Mouse (Mus musculus) testis, adult 2 months (tissue): ENCODE data around the gene Prkn. TPM values are rescaled to one million over a fixed set of nuclear protein-coding genes. Genes with fewer than 3 reads are reported as not detected.

ENCODE experiments used
- H3K27ac ChIP-seq: fragments of 200-500 bp; 2 replicates; pipeline ENCODE4 v1.5.1; 2012; ENCODE audit warnings: low read depth, low read length; ENCODE audit not compliant: control insufficient read depth, insufficient read depth
- H3K27me3 ChIP-seq: fragments of 200-500 bp; 2 replicates; pipeline ENCODE4 v1.6.1; 2012; ENCODE audit warnings: mild to moderate bottlenecking, low read length, moderate library complexity; ENCODE audit not compliant: control insufficient read depth, insufficient read depth
- H3K36me3 ChIP-seq: fragments of 200-500 bp; 2 replicates; pipeline ENCODE4 v1.6.1; 2012; ENCODE audit warnings: mild to moderate bottlenecking, low read length; ENCODE audit not compliant: control insufficient read depth, insufficient read depth
- H3K4me1 ChIP-seq: fragments of 200-500 bp; 2 replicates; pipeline ENCODE4 v1.6.1; 2012; ENCODE audit warnings: low read length; ENCODE audit not compliant: control insufficient read depth, insufficient read depth
- H3K4me3 ChIP-seq: fragments of 200-500 bp; 2 replicates; pipeline ENCODE4 v1.5.1; 2012; ENCODE audit warnings: low read depth, mild to moderate bottlenecking, low read length, moderate library complexity, mixed read lengths; ENCODE audit not compliant: control insufficient read depth
- CTCF ChIP-seq: fragments of 200-500 bp; IDR thresholded peaks from 2 replicates; pipeline ENCODE4 v1.5.1; 2012; ENCODE audit warnings: low read depth, mild to moderate bottlenecking, inconsistent platforms, low read length, moderate library complexity; ENCODE audit not compliant: control insufficient read depth, insufficient read depth, insufficient replicate concordance
- POLR2A ChIP-seq: fragments of 200-500 bp; IDR thresholded peaks from 2 replicates; pipeline ENCODE4 v1.6.1; 2012; ENCODE audit warnings: low read depth, mild to moderate bottlenecking, inconsistent platforms, low read length, moderate library complexity; ENCODE audit not compliant: control insufficient read depth
- polyA plus RNA-seq: library from polyadenylated mRNA; depleted of rRNA; stranded (reverse); fragments of >200 nt; gene quantifications from 2 replicates; pipeline ENCODE4 v1.2.3, GENCODE M21; 2012

Gene Prkn
- polyA plus RNA-seq, 1 experiment = 13.2 TPM

GRCm38 (mm10) chr17:11284246-11284645 is 444.1 kb downstream of the Prkn start:
- TF ChIP-seq POLR2A = no peak
- TF ChIP-seq CTCF = no peak
- Histone ChIP-seq H3K36me3 (no peaks in the 10 kb centered on the region), H3K27ac (no peak overlapping the region), H3K4me3 (no peak overlapping the region), H3K4me1 (no peaks in the 10 kb centered on the region), H3K27me3 (no peaks in the 10 kb centered on the region)

- Histone ChIP-seq H3K4me3 (no peak overlapping the region), H3K27me3 (no peaks in the 10 kb centered on the region), H3K36me3 (no peaks in the 10 kb centered on the region), H3K27ac (no peak overlapping the region), H3K4me1 (no peaks in the 10 kb centered on the region)
- TF ChIP-seq POLR2A = no peak
- no peak for TF ChIP-seq CTCF
Observed at GRCm38 (mm10) chr17:11290183-11290582, 450.0 kb downstream of the Prkn start.

GRCm38 (mm10) chr17:11303116-11303515 is 462.9 kb downstream of the Prkn start:
- H3K4me3 ChIP-seq = no peak overlapping the region
- H3K36me3 ChIP-seq = no peaks in the 10 kb centered on the region
- no peak overlapping the region for H3K27ac ChIP-seq
- H3K4me1 ChIP-seq = no peaks in the 10 kb centered on the region
- no peaks in the 10 kb centered on the region for H3K27me3 ChIP-seq
- TF ChIP-seq POLR2A (no peak), CTCF (no peak)

- no peaks in the 10 kb centered on the region for H3K36me3 ChIP-seq
- no peaks in the 10 kb centered on the region for H3K4me1 ChIP-seq
- H3K27me3 ChIP-seq = no peaks in the 10 kb centered on the region
- no peak overlapping the region for H3K4me3 ChIP-seq
- no peak for TF ChIP-seq CTCF
- no peak for TF ChIP-seq POLR2A
- no peak overlapping the region for H3K27ac ChIP-seq
Observed at GRCm38 (mm10) chr17:11309843-11310242, 469.7 kb downstream of the Prkn start.

- H3K27me3 ChIP-seq = no peaks in the 10 kb centered on the region
- H3K4me3 ChIP-seq = no peak overlapping the region
- no peak overlapping the region for H3K27ac ChIP-seq
- H3K4me1 ChIP-seq = no peaks in the 10 kb centered on the region
- no peaks in the 10 kb centered on the region for H3K36me3 ChIP-seq
- no peak for TF ChIP-seq POLR2A
- TF ChIP-seq CTCF = no peak
Observed at GRCm38 (mm10) chr17:11314163-11314562, 474.0 kb downstream of the Prkn start.

- Histone ChIP-seq H3K27ac (no peak overlapping the region), H3K4me1 (no peaks in the 10 kb centered on the region), H3K4me3 (no peak overlapping the region), H3K36me3 (no peaks in the 10 kb centered on the region), H3K27me3 (no peaks in the 10 kb centered on the region)
- TF ChIP-seq CTCF = no peak
- TF ChIP-seq POLR2A = no peak
Observed at GRCm38 (mm10) chr17:11315675-11316074, 475.5 kb downstream of the Prkn start.

GRCm38 (mm10) chr17:11318946-11319345 is 478.8 kb downstream of the Prkn start:
- H3K4me1 ChIP-seq = no peaks in the 10 kb centered on the region
- H3K27ac ChIP-seq = no peak overlapping the region
- H3K27me3 ChIP-seq = no peaks in the 10 kb centered on the region
- TF ChIP-seq CTCF (no peak), POLR2A (no peak)
- no peak overlapping the region; the same call in 1 of the 2 replicates for H3K4me3 ChIP-seq
- no peaks in the 10 kb centered on the region for H3K36me3 ChIP-seq
